Mouse (Mus musculus) brown adipose tissue, adult 24 weeks (tissue): Measurements from ENCODE around the gene Zfp790. TPM values are rescaled to one million over a fixed set of nuclear protein-coding genes. Genes with fewer than 3 reads are reported as not detected.
"Not testable (repeated sequence)": the region's sequence is repeated elsewhere in the genome, so short reads cannot be mapped to it uniquely, and the experiment has no call there.

ENCODE experiments used
- H3K27ac ChIP-seq: fragments of 200-500 bp; replicated peaks from 2 replicates; pipeline ENCODE4 v1.5.1; 2012; ENCODE audit warnings: low read depth, mild to moderate bottlenecking, low read length
- H3K4me1 ChIP-seq: fragments of 200-500 bp; 2 replicates; pipeline ENCODE4 v1.6.1; 2012; ENCODE audit warnings: low read length, mixed read lengths; ENCODE audit not compliant: control insufficient read depth, insufficient read depth, insufficient read length
- H3K4me3 ChIP-seq: fragments of 200-500 bp; 2 replicates; pipeline ENCODE4 v1.5.1; 2012; ENCODE audit warnings: low read depth, mild to moderate bottlenecking, low read length, moderate library complexity; ENCODE audit not compliant: insufficient read depth
- polyA plus RNA-seq: library from polyadenylated mRNA; stranded (reverse); fragments of >200 nt; gene quantifications from 2 replicates; pipeline ENCODE4 v1.2.4, GENCODE M21; 2012; ENCODE audit not compliant: missing spikeins, insufficient read depth, insufficient read length

Zfp790 gene
- polyA plus RNA-seq, 1 experiment, result 6.6 TPM

- H3K4me1 ChIP-seq, result peaks cover 9% of the 10 kb centered on the region; the same call in 1 of the 2 replicates
- H3K27ac ChIP-seq, result peak overlapping the region; percentile 40; the same call in 1 of the 2 replicates
Measured at GRCm38 (mm10) chr7:29815061-29815784, 691 bp upstream of the Zfp790 start.

GRCm38 (mm10) chr7:29818619-29819254 is 2.8 kb downstream of the Zfp790 start:
- peak overlapping the region; percentile 79 for H3K27ac ChIP-seq
- H3K4me3 ChIP-seq, result peak overlapping the region; percentile 85
- peaks cover 9% of the 10 kb centered on the region; the same call in 1 of the 2 replicates for H3K4me1 ChIP-seq

More at GRCm38 (mm10) chr7:29815061-29815784, 691 bp upstream of the Zfp790 start:
- peak overlapping the region; percentile 67 for H3K4me3 ChIP-seq

- Histone ChIP-seq H3K4me3 (no peak overlapping the region), H3K4me1 (no peaks in the 10 kb centered on the region), H3K27ac (no peak overlapping the region)
Measured at GRCm38 (mm10) chr7:29828001-29828400, 12.1 kb downstream of the Zfp790 start.

GRCm38 (mm10) chr7:29829804-29830203 is 13.9 kb downstream of the Zfp790 start:
- no peak overlapping the region for H3K4me3 ChIP-seq
- no peaks in the 10 kb centered on the region for H3K4me1 ChIP-seq
- no peak overlapping the region for H3K27ac ChIP-seq

- no peak overlapping the region for H3K27ac ChIP-seq
- no peak overlapping the region for H3K4me3 ChIP-seq
- no peaks in the 10 kb centered on the region for H3K4me1 ChIP-seq
Measured at GRCm38 (mm10) chr7:29836816-29837215, 20.9 kb downstream of the Zfp790 start.

GRCm38 (mm10) chr7:29839256-29839655 is 23.3 kb downstream of the Zfp790 start:
- H3K4me1 ChIP-seq, result no peaks in the 10 kb centered on the region

GRCm38 (mm10) chr7:29842105-29842504 is 26.2 kb downstream of the Zfp790 start:
- no peaks in the 10 kb centered on the region for H3K4me1 ChIP-seq
- no peak overlapping the region for H3K4me3 ChIP-seq
- H3K27ac ChIP-seq, result no peak overlapping the region

More at GRCm38 (mm10) chr7:29839256-29839655, 23.3 kb downstream of the Zfp790 start:
- H3K4me3 ChIP-seq, result no peak overlapping the region
- H3K27ac ChIP-seq, result no peak overlapping the region

- H3K4me3 ChIP-seq, result no peak overlapping the region
- H3K4me1 ChIP-seq, result no peaks in the 10 kb centered on the region
- H3K27ac ChIP-seq, result no peak overlapping the region
Measured at GRCm38 (mm10) chr7:29844616-29845015, 28.7 kb downstream of the Zfp790 start.

GRCm38 (mm10) chr7:29852831-29853218 is 36.9 kb downstream of the Zfp790 start:
- H3K4me1 ChIP-seq, result peaks cover 6% of the 10 kb centered on the region; the same call in 1 of the 2 replicates
- H3K4me3 ChIP-seq, result peak overlapping the region; percentile 77
- no peak overlapping the region for H3K27ac ChIP-seq

- peaks cover 6% of the 10 kb centered on the region; the same call in 1 of the 2 replicates for H3K4me1 ChIP-seq
- no peak within 1 kb of the TSS for H3K27ac ChIP-seq
- peak within 1 kb of the TSS; percentile 77 for H3K4me3 ChIP-seq
Measured at GRCm38 (mm10) chr7:29853219-29853842, 37.4 kb downstream of the Zfp790 start, which contains the start of gene Zfp940. Gene Zfp940 (minus strand): TSS chr7:29853669.

- Histone ChIP-seq H3K4me3 (peak within 1 kb of the TSS; percentile 71), H3K27ac (no peak within 1 kb of the TSS), H3K4me1 (no peaks in the 10 kb centered on the region)
Measured at GRCm38 (mm10) chr7:29859532-29860517, 43.9 kb downstream of the Zfp790 start, which contains the start of gene Zfp420. Gene Zfp420 (plus strand): TSS chr7:29859979.

- no peak overlapping the region for H3K27ac ChIP-seq
- no peak overlapping the region for H3K4me3 ChIP-seq
- H3K4me1 ChIP-seq, result no peaks in the 10 kb centered on the region
Measured at GRCm38 (mm10) chr7:29861660-29862059, 45.7 kb downstream of the Zfp790 start.

- Histone ChIP-seq H3K27ac (no peak overlapping the region), H3K4me3 (no peak overlapping the region)
Measured at GRCm38 (mm10) chr7:29874256-29874655, 58.3 kb downstream of the Zfp790 start.

GRCm38 (mm10) chr7:29877561-29877960 is 61.6 kb downstream of the Zfp790 start:
- not testable (repeated sequence) for H3K4me1 ChIP-seq, H3K27ac ChIP-seq, H3K4me3 ChIP-seq

More at GRCm38 (mm10) chr7:29874256-29874655, 58.3 kb downstream of the Zfp790 start:
- H3K4me1 ChIP-seq, result no peaks in the 10 kb centered on the region
